Mouse (Mus musculus): ENCODE data around the gene Cd4.
"Not testable (repeated sequence)": the region's sequence is repeated elsewhere in the genome, so short reads cannot be mapped to it uniquely, and the experiment has no call there.

Gene Cd4

GRCm38 (mm10) chr6:124915160-124915941, 27.3 kb upstream of the Cd4 start:
- DNase-seq: peak; percentile 63 to 74

- no peak for DNase-seq
Measured at GRCm38 (mm10) chr6:124914511-124914910, 26.5 kb upstream of the Cd4 start.

GRCm38 (mm10) chr6:124913721-124914285, 25.8 kb upstream of the Cd4 start:
- no peak for DNase-seq

GRCm38 (mm10) chr6:124913214-124913613, 25.2 kb upstream of the Cd4 start:
- DNase-seq: no peak

- DNase-seq: peak in 1 of 2 experiments; percentile 54
Measured at GRCm38 (mm10) chr6:124911533-124912218, 23.7 kb upstream of the Cd4 start, which contains the start of gene Lag3. Gene Lag3, minus strand, starts transcription at chr6:124911705.

- DNase-seq: peak in 1 of 2 experiments; percentile 62
Measured at GRCm38 (mm10) chr6:124910032-124910431, 22.0 kb upstream of the Cd4 start.

GRCm38 (mm10) chr6:124907767-124908166, 19.7 kb upstream of the Cd4 start:
- no peak for DNase-seq

- peak in 1 of 2 experiments; percentile 28 for DNase-seq
Measured at GRCm38 (mm10) chr6:124904991-124905860, 17.2 kb upstream of the Cd4 start.

GRCm38 (mm10) chr6:124904161-124904981, 16.4 kb upstream of the Cd4 start:
- DNase-seq: peak; percentile 71 to 86

GRCm38 (mm10) chr6:124903580-124904151, 15.6 kb upstream of the Cd4 start:
- peak; percentile 97 to 98 for DNase-seq

- no peak for DNase-seq
Measured at GRCm38 (mm10) chr6:124901851-124902250, 13.8 kb upstream of the Cd4 start.

- peak in 1 of 2 experiments; percentile 36 for DNase-seq
Measured at GRCm38 (mm10) chr6:124900801-124901480, 12.9 kb upstream of the Cd4 start.

GRCm38 (mm10) chr6:124900056-124900800, 12.2 kb upstream of the Cd4 start:
- DNase-seq: no peak

GRCm38 (mm10) chr6:124898359-124898758, 10.3 kb upstream of the Cd4 start:
- no peak for DNase-seq

- not testable (repeated sequence) for DNase-seq
Measured at GRCm38 (mm10) chr6:124894113-124894512, 6.1 kb upstream of the Cd4 start.

- DNase-seq: no peak
Measured at GRCm38 (mm10) chr6:124890997-124891396, 3.0 kb upstream of the Cd4 start.

- DNase-seq: no peak
Measured at GRCm38 (mm10) chr6:124888555-124889125, 619 bp upstream of the Cd4 start.

- no peak for DNase-seq
Measured at GRCm38 (mm10) chr6:124885956-124886381, 2.1 kb downstream of the Cd4 start.

GRCm38 (mm10) chr6:124884714-124885500, 3.1 kb downstream of the Cd4 start:
- peak; percentile 43 to 60 for DNase-seq

All from kidney, postnatal 4 days (tissue).